Mouse (Mus musculus) myocyte (in vitro differentiated cells): ENCODE data around the gene Naip5. TPM values are rescaled to one million over a fixed set of nuclear protein-coding genes. Genes with fewer than 3 reads are reported as not detected.
"Not testable (repeated sequence)": the region's sequence is repeated elsewhere in the genome, so short reads cannot be mapped to it uniquely, and the experiment has no call there.

ENCODE experiments used
- H3K27me3 ChIP-seq: one replicate; pipeline ENCODE4 v1.6.1; 2011; ENCODE audit not compliant: control insufficient read depth, insufficient read depth, insufficient read length
- H3K36me3 ChIP-seq: one replicate; pipeline ENCODE4 v1.6.1; 2011; ENCODE audit not compliant: control insufficient read depth, insufficient read depth
- H3K4me2 ChIP-seq: one replicate; pipeline ENCODE4 v1.6.1; 2011; ENCODE audit warnings: low read depth, control low read depth
- H3K4me3 ChIP-seq: one replicate; pipeline ENCODE4 v1.5.1; 2011; ENCODE audit warnings: mild to moderate bottlenecking, control low read depth, moderate library complexity
- H3K79me2 ChIP-seq: one replicate; pipeline ENCODE4 v1.6.1; 2011; ENCODE audit not compliant: control insufficient read depth, insufficient read depth
- H3ac ChIP-seq: one replicate; pipeline ENCODE4 v1.6.1; 2011; ENCODE audit not compliant: control insufficient read depth, insufficient read length
- CEBPB ChIP-seq: IDR thresholded peaks from 2 replicates; pipeline ENCODE4 v1.6.1; 2011; ENCODE audit warnings: mild to moderate bottlenecking, moderate library complexity; ENCODE audit not compliant: poor library complexity, insufficient read depth, severe bottlenecking
- E2F4 ChIP-seq: IDR thresholded peaks from one replicate; pipeline ENCODE4 v1.6.1; 2011; ENCODE audit warnings: mild to moderate bottlenecking, control low read depth, moderate library complexity; ENCODE audit not compliant: insufficient read depth
- MAX ChIP-seq: IDR thresholded peaks from one replicate; pipeline ENCODE4 v1.6.1; 2011; ENCODE audit warnings: low read depth, mild to moderate bottlenecking, control low read depth
- MYOD1 ChIP-seq, 3 experiments: IDR thresholded peaks; one replicate each; pipeline ENCODE4 v1.6.1; 2011; ENCODE audit warnings: control low read depth in 2 of 3, low read depth in 2 of 3, mild to moderate bottlenecking in 2 of 3, moderate library complexity in 1 of 3; ENCODE audit not compliant: insufficient read length in 2 of 3, control insufficient read depth in 1 of 3
- MYOG ChIP-seq, 3 experiments: IDR thresholded peaks; one replicate each; pipeline ENCODE4 v1.6.1; 2011; ENCODE audit warnings: control low read depth in 2 of 3, low read depth in 2 of 3, mild to moderate bottlenecking in 2 of 3; ENCODE audit not compliant: insufficient read length in 2 of 3, control insufficient read depth in 1 of 3, insufficient read depth in 1 of 3
- POLR2A ChIP-seq: IDR thresholded peaks from one replicate; pipeline ENCODE4 v1.6.1; 2011; ENCODE audit warnings: low read depth, mild to moderate bottlenecking, control low read depth, moderate library complexity; ENCODE audit not compliant: insufficient read length
- POLR2AphosphoS2 ChIP-seq: IDR thresholded peaks from one replicate; pipeline ENCODE4 v1.6.1; 2011; ENCODE audit warnings: low read depth, control low read depth; ENCODE audit not compliant: insufficient read length
- REST ChIP-seq: IDR thresholded peaks from one replicate; pipeline ENCODE4 v1.6.1; 2011; ENCODE audit warnings: mild to moderate bottlenecking, control low read depth, moderate library complexity; ENCODE audit not compliant: insufficient read depth, insufficient read length
- SRF ChIP-seq: IDR thresholded peaks from one replicate; pipeline ENCODE4 v1.6.1; 2011; ENCODE audit warnings: low read depth; ENCODE audit not compliant: control insufficient read depth, insufficient read length
- TCF12 ChIP-seq: IDR thresholded peaks from one replicate; pipeline ENCODE4 v1.6.1; 2011; ENCODE audit warnings: mild to moderate bottlenecking, control low read depth; ENCODE audit not compliant: poor library complexity, insufficient read depth, severe bottlenecking
- TCF3 ChIP-seq: IDR thresholded peaks from one replicate; pipeline ENCODE4 v1.6.1; 2011; ENCODE audit warnings: low read depth, control low read depth; ENCODE audit not compliant: insufficient read length
- USF1 ChIP-seq: IDR thresholded peaks from one replicate; pipeline ENCODE4 v1.6.1; 2011; ENCODE audit warnings: low read depth, mild to moderate bottlenecking, control low read depth, moderate library complexity
- polyA plus RNA-seq: library from polyadenylated mRNA; unstranded; fragments of >200 nt; fragmentation: generic; extraction: Trizol; gene quantifications from one replicate; pipeline ENCODE4 v1.2.1, GENCODE M21; 2012; ENCODE audit warnings: missing spikeins

Gene Naip5
- 0.02 TPM for polyA plus RNA-seq

DNA sequence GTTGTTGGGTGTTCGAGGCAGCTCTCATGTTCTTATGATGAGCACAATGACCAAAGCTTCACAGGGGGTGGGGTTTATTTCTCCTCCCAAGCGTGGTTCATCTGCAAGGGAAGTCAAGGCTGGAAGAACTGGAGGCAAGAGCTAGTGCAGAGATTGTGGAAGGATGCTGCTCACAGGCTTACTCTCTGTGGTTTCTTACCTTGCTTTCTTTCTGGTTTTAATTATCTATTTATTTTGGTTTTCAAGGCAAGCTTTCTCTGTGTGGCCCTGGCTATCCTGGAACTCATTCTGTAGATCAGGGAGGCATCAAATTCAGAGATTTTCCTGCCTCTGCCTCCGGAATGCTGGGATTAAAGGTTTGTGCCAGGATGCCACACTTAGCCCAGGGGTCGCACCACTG, at the start of gene Naip5:
TSS of gene Naip5 (minus strand) at position 101 of the 400 bp plus-strand sequence.
- H3K4me3 ChIP-seq, H3ac ChIP-seq, H3K79me2 ChIP-seq, H3K4me2 ChIP-seq, H3K27me3 ChIP-seq, H3K36me3 ChIP-seq: not testable (repeated sequence)

DNA sequence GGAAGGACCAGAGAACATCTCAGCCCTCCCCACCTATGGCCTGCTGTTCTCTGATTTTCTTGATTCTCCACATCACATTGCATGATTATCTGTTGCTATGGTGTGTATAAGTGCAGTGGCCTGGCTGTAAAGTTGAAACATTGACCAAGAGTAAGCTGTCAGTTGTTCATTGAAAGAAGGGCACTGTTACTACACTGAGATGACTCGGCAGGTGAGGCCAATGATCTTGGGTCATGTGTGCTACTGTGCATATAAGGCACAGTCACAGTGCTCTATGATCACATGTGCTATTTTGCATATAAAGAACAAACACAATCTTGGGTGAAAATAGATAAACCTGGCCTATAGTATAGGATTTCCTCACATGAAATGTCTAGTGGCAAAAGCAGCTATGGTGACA, 38.5 kb upstream of the Naip5 start:
- no peaks in the 10 kb centered on the region for H3K27me3 ChIP-seq
- no peaks in the 10 kb centered on the region for H3K79me2 ChIP-seq
- no peak overlapping the region for H3ac ChIP-seq
- no peaks in the 10 kb centered on the region for H3K36me3 ChIP-seq
- no peak overlapping the region for H3K4me2 ChIP-seq
- TF ChIP-seq MAX = no peak
- TF ChIP-seq MYOG (IDR thresholded peaks at IDR 0.05; ENCODE audit: control insufficient read depth in 1 of 3, insufficient read depth in 1 of 3, insufficient read length in 2 of 3, low read depth in 2 of 3) = no peak
- no peak for TF ChIP-seq POLR2A
- no peak for TF ChIP-seq USF1
- no peak for TF ChIP-seq REST
- TF ChIP-seq POLR2AphosphoS2 = no peak
- no peak for TF ChIP-seq TCF3
- TF ChIP-seq MYOD1 (IDR thresholded peaks at IDR 0.05; ENCODE audit: control insufficient read depth in 1 of 3, insufficient read length in 2 of 3, low read depth in 2 of 3) = no peak
- TF ChIP-seq E2F4 = no peak
- TF ChIP-seq CEBPB = no peak
- TF ChIP-seq TCF12 = no peak
- no peak for TF ChIP-seq SRF
- no peak overlapping the region for H3K4me3 ChIP-seq

DNA sequence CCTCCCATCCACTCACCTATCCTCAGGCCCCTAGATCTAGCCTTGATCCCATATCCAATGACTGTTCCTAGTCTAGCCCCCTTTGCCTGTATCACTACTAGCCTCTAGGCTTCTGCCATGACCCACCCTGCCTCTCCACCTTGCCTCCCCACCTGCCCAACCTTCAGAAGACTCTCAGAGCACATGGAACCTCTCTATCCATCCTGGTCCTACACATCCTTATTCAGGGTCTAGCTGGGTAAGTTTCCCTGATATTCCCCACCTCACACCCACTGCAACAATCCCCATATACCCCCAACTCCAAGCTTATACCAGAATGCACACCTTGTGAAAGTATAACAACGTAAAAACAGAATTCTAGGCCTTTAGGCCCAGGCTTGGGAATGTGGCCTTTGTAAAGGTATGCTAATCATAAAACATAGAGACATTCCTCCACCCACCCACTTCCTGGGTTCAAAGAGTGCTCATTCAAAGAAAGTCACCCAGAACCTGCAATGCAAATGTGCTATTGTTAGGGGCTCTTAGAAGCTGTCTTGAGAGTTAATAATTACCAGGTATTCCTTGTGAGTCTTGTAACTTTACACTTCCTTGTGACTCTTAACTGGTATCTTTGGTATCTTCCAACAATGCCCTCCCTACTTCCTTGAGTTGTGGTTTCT, 25.5 kb upstream of the Naip5 start:
- H3K79me2 ChIP-seq, H3K4me2 ChIP-seq, H3ac ChIP-seq, H3K36me3 ChIP-seq, H3K4me3 ChIP-seq, H3K27me3 ChIP-seq: not testable (repeated sequence)

- H3ac ChIP-seq, H3K4me3 ChIP-seq, H3K36me3 ChIP-seq, H3K4me2 ChIP-seq, H3K79me2 ChIP-seq, H3K27me3 ChIP-seq: not testable (repeated sequence)
Measured at GRCm38 (mm10) chr13:100256996-100257395, 10.9 kb upstream of the Naip5 start.

DNA sequence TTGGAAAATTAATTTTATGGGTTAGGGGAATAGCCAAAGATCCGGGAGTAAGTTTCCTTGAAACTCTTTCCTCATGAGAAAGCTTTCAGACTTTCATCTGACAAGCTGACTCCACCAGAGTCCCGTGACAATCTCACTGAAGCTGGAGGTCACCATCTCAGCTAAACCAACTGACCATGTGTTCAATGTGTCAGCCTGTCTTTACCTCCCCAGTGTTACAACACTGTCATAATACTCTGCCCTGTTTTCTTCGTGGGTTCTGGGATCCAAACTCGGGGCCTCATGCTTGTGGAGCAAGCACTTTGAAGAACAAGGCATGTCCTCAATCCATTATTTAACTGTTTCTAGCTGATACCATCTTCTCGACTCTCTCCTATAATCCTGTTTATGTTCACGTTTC, 9.8 kb upstream of the Naip5 start:
- H3K36me3 ChIP-seq, H3K4me2 ChIP-seq, H3K27me3 ChIP-seq, H3K4me3 ChIP-seq, H3ac ChIP-seq, H3K79me2 ChIP-seq: not testable (repeated sequence)

- H3K27me3 ChIP-seq, H3K79me2 ChIP-seq, H3ac ChIP-seq, H3K4me2 ChIP-seq, H3K4me3 ChIP-seq, H3K36me3 ChIP-seq: not testable (repeated sequence)
Measured at GRCm38 (mm10) chr13:100251897-100252296, 5.8 kb upstream of the Naip5 start.

DNA sequence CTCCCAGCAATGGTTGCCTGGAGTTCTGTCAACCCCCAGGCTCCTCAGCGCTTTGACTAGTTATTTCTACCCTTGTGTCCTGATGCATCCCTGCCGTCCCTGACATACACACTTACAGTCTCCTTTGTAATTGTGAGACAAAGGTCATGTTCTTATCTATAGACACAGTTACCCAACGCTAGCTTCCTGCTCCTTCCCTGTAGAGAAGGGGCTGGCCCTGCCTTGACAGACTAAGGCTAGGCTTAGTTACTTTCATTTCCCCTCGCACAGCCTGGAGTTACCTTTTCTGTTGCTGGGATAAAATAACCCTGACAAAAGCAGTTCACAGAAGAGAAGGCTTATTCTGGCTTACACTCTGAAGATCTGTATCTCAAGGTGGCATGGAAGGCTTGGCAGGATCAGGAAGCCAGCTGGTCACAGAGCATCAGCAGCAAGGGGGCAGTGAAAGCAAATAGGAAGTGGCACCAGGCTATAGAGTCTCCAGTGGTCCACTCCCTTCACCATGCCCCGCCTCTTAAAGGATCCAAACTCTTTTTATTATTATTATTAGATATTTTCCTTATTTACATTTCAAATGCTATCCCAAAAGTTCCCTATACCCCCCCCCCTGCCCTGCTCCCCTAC, 885 bp upstream of the Naip5 start:
- not testable (repeated sequence) for H3ac ChIP-seq, H3K79me2 ChIP-seq, H3K36me3 ChIP-seq, H3K27me3 ChIP-seq, H3K4me2 ChIP-seq, H3K4me3 ChIP-seq
